Mouse (Mus musculus): ENCODE results near the gene Pgbd1. TPM values are rescaled to one million over a fixed set of nuclear protein-coding genes. Genes with fewer than 3 reads are reported as not detected.

Gene Pgbd1
- total RNA-seq, 1 experiment from 2014 or later = 1.2 TPM

Other genes starting within 250 kb of the Pgbd1 start
- gene Gpx5, start 148.3 kb downstream of the Pgbd1 start, total RNA-seq (2017) = not detected in 2 replicates
- not detected in 2 replicates for gene Gpx6, start 128.9 kb downstream of the Pgbd1 start, total RNA-seq (2017)
- not detected in 2 replicates for gene Olfr1367, start 94.1 kb downstream of the Pgbd1 start, total RNA-seq (2017)
- gene Zscan12, start 78.2 kb downstream of the Pgbd1 start, total RNA-seq (2017) = 9.0 and 12.3 TPM in 2 replicates
- 37.7 and 38.6 TPM in 2 replicates for gene Zkscan3, start 38.3 kb downstream of the Pgbd1 start, total RNA-seq (2017)
- 18.6 and 27.6 TPM in 2 replicates for gene Zscan26, start 12.7 kb upstream of the Pgbd1 start, total RNA-seq (2017)
- gene Nkapl, start 27.5 kb upstream of the Pgbd1 start, total RNA-seq (2017) = 0.19 TPM in 1 of 2 replicates, not detected in the other
- gene Zkscan4, start 37.8 kb upstream of the Pgbd1 start, total RNA-seq (2017) = 0.73 and 1.4 TPM in 2 replicates
- not detected in 2 replicates for gene Gm10065, start 38.4 kb upstream of the Pgbd1 start, total RNA-seq (2017)
- gene AK157302, start 54.2 kb upstream of the Pgbd1 start, total RNA-seq (2017) = 0.37 and 0.44 TPM in 2 replicates
- gene Gm11273, start 60.4 kb upstream of the Pgbd1 start, total RNA-seq (2017) = 8.5 and 11.7 TPM in 2 replicates
- 12.4 and 14.7 TPM in 2 replicates for gene Zkscan8, start 90.1 kb upstream of the Pgbd1 start, total RNA-seq (2017)
- gene Olfr1366, start 101.8 kb upstream of the Pgbd1 start, total RNA-seq (2017) = not detected in 2 replicates
- not detected in 2 replicates for gene Olfr1535, start 118.8 kb upstream of the Pgbd1 start, total RNA-seq (2017)
- gene Olfr1364, start 140.7 kb upstream of the Pgbd1 start, total RNA-seq (2017) = not detected in 2 replicates
- gene Olfr1362, start 173.0 kb upstream of the Pgbd1 start, total RNA-seq (2017) = not detected in 2 replicates
- not detected in 2 replicates for gene Olfr11, start 201.5 kb upstream of the Pgbd1 start, total RNA-seq (2017)
- not detected in 2 replicates for gene Olfr1361, start 222.3 kb upstream of the Pgbd1 start, total RNA-seq (2017)
- not detected in 2 replicates for gene Olfr1360, start 236.3 kb upstream of the Pgbd1 start, total RNA-seq (2017)

Data from common myeloid progenitor, adult 5-6 weeks (primary cell).